Mouse (Mus musculus): ENCODE results near the gene Arhgap18. TPM values are rescaled to one million over a fixed set of nuclear protein-coding genes. Genes with fewer than 3 reads are reported as not detected.
A peak's percentile ranks its signal among the peaks of the same experiment; 100 is the strongest.

Arhgap18 gene
- total and polyA plus RNA-seq, 2 experiments from 2014 or later: 5.3 to 8.3 TPM

DNA sequence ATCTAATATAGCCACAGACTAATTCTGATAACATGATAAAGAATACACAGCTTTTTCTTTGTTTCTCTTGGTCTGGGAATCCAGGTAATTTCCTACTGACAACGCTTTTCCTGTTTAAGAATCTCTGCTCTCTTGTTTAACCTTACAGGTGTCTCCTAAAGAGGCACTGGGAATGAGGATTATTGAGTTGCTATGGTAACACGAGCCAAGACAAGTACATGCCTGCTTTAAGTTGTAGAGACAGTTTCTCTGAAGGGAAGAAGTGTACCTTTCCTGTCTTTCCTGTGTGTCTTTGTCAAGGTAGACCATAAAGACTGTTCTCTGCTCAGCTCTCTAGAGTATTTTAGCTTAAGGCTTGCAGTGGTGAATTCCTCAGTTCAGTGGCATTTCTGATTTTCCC is 117.6 kb downstream of the Arhgap18 start:
- 0 out of 2 replicates have a peak, but pooled peaks have one; percentile 40 for ATAC-seq
- H3K4me2 ChIP-seq (ENCODE audit: low read depth, low read length): no peak overlapping the region
- H3K9me3 ChIP-seq (ENCODE audit: low read length): no peaks in the 10 kb centered on the region
- H3K4me1 ChIP-seq (ENCODE audit: insufficient read depth, low read length): no peaks in the 10 kb centered on the region
- H3K27me3 ChIP-seq (ENCODE audit: insufficient read depth, low read length): no peaks in the 10 kb centered on the region
- 49% methylated on average over 2 of the region's 2 CpGs for WGBS
- H3K9ac ChIP-seq (replicated peaks; ENCODE audit: low read length): no peak overlapping the region
- TF ChIP-seq CTCF (IDR thresholded peaks at IDR 0.05; ENCODE audit: low read depth): no peak
- peak; percentile 43 for DNase-seq (ENCODE audit: low spot score)
- no peak overlapping the region for H3K27ac ChIP-seq
- no peak overlapping the region for H3K4me3 ChIP-seq (ENCODE audit: low read length)
- no peaks in the 10 kb centered on the region for H3K36me3 ChIP-seq (ENCODE audit: insufficient read depth, low read length)

DNA sequence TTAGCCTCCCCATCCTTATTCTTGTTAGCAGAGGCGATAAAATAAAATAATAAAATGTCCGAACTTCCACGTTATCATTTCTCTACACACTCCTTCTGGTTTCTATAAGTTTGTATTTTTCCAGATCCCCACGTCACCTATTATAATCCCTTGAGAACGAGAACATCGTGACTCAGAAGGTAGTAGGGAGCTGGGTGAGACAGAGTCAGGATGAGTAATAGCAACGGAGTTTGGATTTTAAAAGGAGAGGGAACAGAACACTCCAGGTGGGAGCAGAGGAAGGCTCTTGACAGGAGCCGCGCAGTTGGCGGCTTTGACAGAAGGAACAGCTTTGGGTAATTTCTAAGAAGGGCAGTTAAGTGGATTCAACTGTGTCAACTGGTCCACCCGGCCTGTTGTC is 124.1 kb downstream of the Arhgap18 start:
- no peak overlapping the region for H3K4me2 ChIP-seq (ENCODE audit: low read depth, low read length)
- no peak for ATAC-seq
- H3K9ac ChIP-seq (replicated peaks; ENCODE audit: low read length): no peak overlapping the region
- no peak for TF ChIP-seq CTCF (IDR thresholded peaks at IDR 0.05; ENCODE audit: low read depth)
- no peak overlapping the region for H3K27ac ChIP-seq
- DNase-seq (ENCODE audit: low spot score): no peak
- H3K27me3 ChIP-seq (ENCODE audit: insufficient read depth, low read length): no peaks in the 10 kb centered on the region
- no peaks in the 10 kb centered on the region for H3K9me3 ChIP-seq (ENCODE audit: low read length)
- WGBS: 87% methylated on average over 11 of the region's 11 CpGs
- no peaks in the 10 kb centered on the region for H3K4me1 ChIP-seq (ENCODE audit: insufficient read depth, low read length)
- H3K4me3 ChIP-seq (ENCODE audit: low read length): no peak overlapping the region
- 0 out of 2 replicates have a peak, but pooled peaks cover 4% of the 10 kb centered on the region for H3K36me3 ChIP-seq (ENCODE audit: insufficient read depth, low read length)

DNA sequence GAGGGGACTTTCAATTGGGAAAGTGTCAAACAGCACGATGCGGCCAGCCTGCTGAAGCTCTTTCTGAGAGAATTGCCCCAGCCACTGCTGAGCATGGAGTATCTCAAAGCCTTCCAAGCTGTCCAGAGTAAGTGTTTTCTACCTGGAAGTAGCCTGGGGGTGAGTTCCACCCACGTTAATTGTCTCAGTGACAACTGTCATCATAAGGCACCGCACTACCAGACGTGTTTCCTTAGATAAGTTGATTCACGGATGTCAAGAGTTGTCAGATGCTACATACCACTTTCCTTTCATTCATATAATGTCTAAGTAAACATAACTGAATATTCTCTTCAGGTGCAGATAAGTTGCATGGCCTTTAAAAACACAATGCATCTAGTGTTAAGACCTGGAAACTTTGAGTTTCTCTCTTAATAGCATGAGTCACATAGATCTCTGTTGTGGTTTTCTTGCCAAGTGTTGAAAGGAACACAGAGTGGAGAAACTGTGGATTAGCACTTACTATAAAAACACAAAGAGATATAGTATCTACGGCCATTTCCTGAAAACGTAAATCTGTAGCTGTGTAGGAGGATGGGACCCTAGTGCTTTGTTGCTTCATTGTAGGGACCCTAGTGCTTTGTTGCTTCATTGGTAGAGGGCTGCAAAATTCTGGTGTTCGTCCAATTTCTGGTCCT is 125.8 kb downstream of the Arhgap18 start:
- ATAC-seq: no peak

DNA sequence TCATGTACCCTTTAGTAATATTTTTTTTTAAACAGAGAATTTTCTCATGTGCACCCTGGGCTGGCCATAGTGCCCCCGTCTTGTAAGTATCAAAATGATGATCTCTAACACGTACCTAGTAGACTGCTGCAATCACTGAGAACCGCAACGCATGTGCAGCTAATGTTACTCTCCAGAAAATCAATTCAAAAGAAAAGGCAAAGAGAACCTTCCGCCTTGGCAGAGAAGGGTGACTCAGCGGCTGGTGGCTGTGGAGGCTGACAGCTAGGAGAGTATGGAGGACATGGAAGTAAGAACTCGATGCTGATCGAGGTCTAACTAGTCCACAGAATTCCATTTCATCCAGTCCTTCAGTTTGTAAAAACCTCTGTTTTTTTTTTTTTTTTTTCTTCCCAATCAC is 131.7 kb downstream of the Arhgap18 start:
- H3K4me3 ChIP-seq (ENCODE audit: low read length): no peak overlapping the region
- TF ChIP-seq CTCF (IDR thresholded peaks at IDR 0.05; ENCODE audit: low read depth): no peak
- DNase-seq (ENCODE audit: low spot score): no peak
- H3K4me1 ChIP-seq (ENCODE audit: insufficient read depth, low read length): no peaks in the 10 kb centered on the region
- 65% methylated on average over 8 of the region's 8 CpGs for WGBS
- H3K4me2 ChIP-seq (ENCODE audit: low read depth, low read length): no peak overlapping the region
- no peak overlapping the region for H3K27ac ChIP-seq
- no peaks in the 10 kb centered on the region for H3K36me3 ChIP-seq (ENCODE audit: insufficient read depth, low read length)
- no peak for ATAC-seq
- H3K9ac ChIP-seq (replicated peaks; ENCODE audit: low read length): no peak overlapping the region
- H3K27me3 ChIP-seq (ENCODE audit: insufficient read depth, low read length): no peaks in the 10 kb centered on the region
- H3K9me3 ChIP-seq (ENCODE audit: low read length): no peaks in the 10 kb centered on the region

More for the DNA sequence above, 125.8 kb downstream of the Arhgap18 start:
- DNase-seq (ENCODE audit: low spot score): no peak
- WGBS: 89% methylated on average over 9 of the region's 9 CpGs
- TF ChIP-seq CTCF (IDR thresholded peaks at IDR 0.05; ENCODE audit: low read depth): no peak
- Histone ChIP-seq H3K4me1 (ENCODE audit: insufficient read depth, low read length) (no peaks in the 10 kb centered on the region), H3K9ac (replicated peaks; ENCODE audit: low read length) (no peak overlapping the region), H3K27ac (no peak overlapping the region), H3K27me3 (ENCODE audit: insufficient read depth, low read length) (no peaks in the 10 kb centered on the region), H3K4me2 (ENCODE audit: low read depth, low read length) (no peak overlapping the region), H3K9me3 (ENCODE audit: low read length) (no peaks in the 10 kb centered on the region), H3K4me3 (ENCODE audit: low read length) (no peak overlapping the region), H3K36me3 (ENCODE audit: insufficient read depth, low read length) (0 out of 2 replicates have a peak, but pooled peaks cover 4% of the 10 kb centered on the region)

DNA sequence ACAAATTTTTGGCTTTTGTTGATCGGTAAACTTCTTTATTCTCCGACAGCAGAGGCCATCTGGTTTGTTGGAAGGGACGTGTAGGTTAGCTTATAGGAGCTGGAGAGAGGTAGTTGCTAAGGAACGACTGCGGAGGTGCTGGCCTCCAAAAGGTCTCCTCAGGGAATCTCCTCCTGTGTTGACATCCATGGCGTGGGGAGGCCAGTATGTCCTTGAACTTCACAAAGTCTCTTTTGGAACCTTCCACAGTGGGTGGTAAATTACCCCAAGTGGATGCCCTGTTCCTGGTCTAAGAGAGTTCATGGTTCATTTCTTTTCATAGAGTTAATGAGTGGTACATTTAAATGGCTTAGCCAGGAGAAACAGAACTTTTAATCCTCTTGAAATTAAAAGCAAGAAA is 136.0 kb downstream of the Arhgap18 start:
- TF ChIP-seq CTCF (IDR thresholded peaks at IDR 0.05; ENCODE audit: low read depth): no peak
- Histone ChIP-seq H3K9me3 (ENCODE audit: low read length) (no peaks in the 10 kb centered on the region), H3K9ac (replicated peaks; ENCODE audit: low read length) (no peak overlapping the region), H3K36me3 (ENCODE audit: insufficient read depth, low read length) (no peaks in the 10 kb centered on the region), H3K4me2 (ENCODE audit: low read depth, low read length) (no peak overlapping the region), H3K4me3 (ENCODE audit: low read length) (no peak overlapping the region), H3K27me3 (ENCODE audit: insufficient read depth, low read length) (no peaks in the 10 kb centered on the region), H3K27ac (no peak overlapping the region), H3K4me1 (ENCODE audit: insufficient read depth, low read length) (no peaks in the 10 kb centered on the region)
- DNase-seq (ENCODE audit: low spot score): peak; percentile 20
- no peak for ATAC-seq
- WGBS: 25% methylated on average over 6 of the region's 6 CpGs

DNA sequence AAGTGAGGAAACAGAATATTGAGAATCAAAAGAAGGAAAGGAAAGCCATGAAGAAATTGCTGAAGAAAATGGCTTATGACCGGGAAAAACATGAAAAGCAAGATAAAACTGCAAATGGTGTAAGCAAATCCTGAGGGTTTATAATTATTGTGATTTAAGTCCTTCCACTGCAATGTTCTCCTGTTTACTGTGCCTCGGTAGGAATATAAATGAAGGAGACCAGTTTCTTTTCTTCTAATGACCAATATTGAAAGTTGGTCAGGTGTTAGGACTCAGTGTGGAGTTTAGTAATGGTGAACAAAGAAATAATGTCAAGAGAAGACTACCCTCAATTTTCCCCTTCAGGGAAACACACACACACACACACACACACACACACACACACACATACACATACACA is 136.5 kb downstream of the Arhgap18 start:
- Histone ChIP-seq H3K4me3 (ENCODE audit: low read length) (no peak overlapping the region), H3K9me3 (ENCODE audit: low read length) (no peaks in the 10 kb centered on the region), H3K4me2 (ENCODE audit: low read depth, low read length) (no peak overlapping the region), H3K4me1 (ENCODE audit: insufficient read depth, low read length) (no peaks in the 10 kb centered on the region), H3K36me3 (ENCODE audit: insufficient read depth, low read length) (no peaks in the 10 kb centered on the region), H3K27ac (no peak overlapping the region), H3K27me3 (ENCODE audit: insufficient read depth, low read length) (no peaks in the 10 kb centered on the region), H3K9ac (replicated peaks; ENCODE audit: low read length) (no peak overlapping the region)
- DNase-seq (ENCODE audit: low spot score) (no peak), ATAC-seq (no peak)
- 57% methylated on average over 2 of the region's 2 CpGs for WGBS
- no peak for TF ChIP-seq CTCF (IDR thresholded peaks at IDR 0.05; ENCODE audit: low read depth)

DNA sequence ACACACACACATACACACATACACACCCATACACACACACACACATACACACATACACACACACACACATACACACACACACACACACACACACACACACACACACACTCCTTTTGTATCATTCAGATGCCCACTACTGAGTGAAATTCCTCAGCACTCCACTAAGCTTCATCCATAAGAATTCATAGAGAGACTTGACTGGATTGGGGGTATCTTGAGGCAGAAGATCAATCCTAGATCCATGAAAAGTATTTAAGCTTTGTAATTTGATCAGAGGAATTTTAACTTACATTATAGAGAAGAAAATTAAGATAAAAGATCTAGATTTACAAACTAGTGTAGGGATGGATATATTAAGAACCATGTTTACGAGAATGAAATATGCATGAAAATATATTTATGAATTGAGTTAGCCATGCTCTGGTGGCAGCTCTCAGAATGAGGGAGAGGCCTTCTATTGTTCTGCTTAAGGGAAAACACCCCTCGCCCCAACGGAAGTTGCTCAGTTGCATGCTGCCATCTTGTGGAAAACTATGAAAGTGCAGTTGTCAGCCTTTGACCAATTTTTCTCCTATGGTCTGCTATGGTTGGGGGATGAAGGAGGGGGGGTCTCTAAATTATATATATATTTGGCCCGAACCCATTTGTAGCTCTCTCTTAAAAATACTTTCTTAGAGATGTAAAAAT is 137.2 kb downstream of the Arhgap18 start:
- Histone ChIP-seq H3K27ac (no peak overlapping the region), H3K36me3 (ENCODE audit: insufficient read depth, low read length) (no peaks in the 10 kb centered on the region), H3K4me1 (ENCODE audit: insufficient read depth, low read length) (no peaks in the 10 kb centered on the region), H3K9me3 (ENCODE audit: low read length) (no peaks in the 10 kb centered on the region), H3K4me2 (ENCODE audit: low read depth, low read length) (no peak overlapping the region), H3K9ac (replicated peaks; ENCODE audit: low read length) (no peak overlapping the region), H3K27me3 (ENCODE audit: insufficient read depth, low read length) (no peaks in the 10 kb centered on the region), H3K4me3 (ENCODE audit: low read length) (no peak overlapping the region)
- ATAC-seq: peak; percentile 91
- TF ChIP-seq CTCF (IDR thresholded peaks at IDR 0.05; ENCODE audit: low read depth): peak; percentile 90
- peak; percentile 90 for DNase-seq (ENCODE audit: low spot score)
- 7% methylated on average over 4 of the region's 4 CpGs for WGBS

All from hindbrain, postnatal 0 days (tissue).